Mouse (Mus musculus) adrenal gland, postnatal 4 days (tissue): Measurements from ENCODE around the gene Trex1. TPM values are rescaled to one million over a fixed set of nuclear protein-coding genes. Genes with fewer than 3 reads are reported as not detected.
A peak's percentile ranks its signal among the peaks of the same experiment; 100 is the strongest.

Source experiments
- DNase-seq, 2 experiments: peaks; one replicate each; pipeline ENCODE4 v3.0.0; 2021 to 2022; ENCODE audit warnings: low spot score in 2 of 2, mixed read lengths in 2 of 2
- total RNA-seq, 2 experiments: library from RNA; stranded (reverse); gene quantifications; 2 replicates each; pipeline ENCODE4 v1.2.3; 2021

The Trex1 gene
- total RNA-seq, 2 experiments from 2014 or later: 21.6 to 23.6 TPM

- no peak for DNase-seq
Measured at GRCm38 (mm10) chr9:109090446-109090845, 30.9 kb upstream of the Trex1 start.

GRCm38 (mm10) chr9:109087987-109088386, 28.5 kb upstream of the Trex1 start:
- no peak for DNase-seq

DNA sequence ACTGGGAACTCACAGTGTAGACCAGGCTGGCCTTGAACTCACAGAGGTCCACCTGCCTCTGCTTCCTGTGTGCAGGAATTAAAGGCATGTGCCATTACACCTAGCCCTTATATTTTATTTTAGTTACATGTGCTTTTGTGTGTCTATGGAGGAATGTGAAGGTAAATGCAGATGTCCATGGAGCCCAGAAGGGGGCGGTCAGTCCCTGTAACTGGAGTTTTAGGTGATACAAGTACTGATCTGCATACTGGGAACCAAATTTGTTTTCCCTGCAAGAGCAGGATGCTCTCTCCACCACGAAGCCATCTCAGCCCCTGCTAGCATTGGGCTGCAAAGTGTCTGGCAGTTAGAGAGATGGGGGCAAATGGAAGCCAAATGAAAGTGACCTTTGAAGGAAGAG, 25.4 kb upstream of the Trex1 start:
- no peak for DNase-seq

DNA sequence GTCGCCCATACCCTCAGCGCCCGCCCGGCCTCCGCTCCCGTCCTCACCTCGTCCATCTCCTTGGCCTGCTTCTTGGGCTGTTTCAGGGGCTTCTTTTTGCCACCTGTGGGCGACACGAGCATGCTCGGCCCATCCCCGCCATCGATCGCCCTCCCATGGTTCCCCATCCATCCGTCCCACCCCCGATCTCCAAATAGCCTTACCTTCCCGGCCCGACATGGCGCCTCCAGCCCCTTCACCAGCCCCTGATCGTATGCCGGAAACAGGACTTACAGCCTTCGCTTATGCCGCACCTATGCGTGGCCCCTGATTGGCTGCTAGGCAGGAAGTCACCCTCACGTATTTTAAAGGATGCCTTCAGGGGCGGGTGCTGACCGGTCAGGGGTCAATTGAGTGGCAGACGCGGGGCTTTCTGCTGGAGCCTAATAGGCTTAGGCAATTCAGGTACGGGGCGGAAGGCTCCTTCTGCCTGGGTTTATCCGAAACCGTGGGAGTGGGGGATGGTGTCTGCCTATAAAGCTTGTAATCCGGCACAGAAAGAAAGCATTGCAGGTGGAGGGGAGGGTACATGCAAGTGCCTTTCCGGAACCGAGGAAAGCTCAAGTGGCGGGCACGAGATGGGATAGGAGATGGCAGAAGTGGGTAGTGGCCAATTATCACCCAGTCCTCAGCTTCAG, 22.7 kb upstream of the Trex1 start, which contains the start of the genes Ccdc51 and Tma7:
TSS of gene Ccdc51 (plus strand) at position 370 of the 677 bp plus-strand sequence.
TSS of gene Tma7 (minus strand) at position 464 of the 677 bp plus-strand sequence.
- peak in 1 of 2 experiments; percentile 77 for DNase-seq

- no peak for DNase-seq
Measured at GRCm38 (mm10) chr9:109081749-109082123, 22.2 kb upstream of the Trex1 start.

DNA sequence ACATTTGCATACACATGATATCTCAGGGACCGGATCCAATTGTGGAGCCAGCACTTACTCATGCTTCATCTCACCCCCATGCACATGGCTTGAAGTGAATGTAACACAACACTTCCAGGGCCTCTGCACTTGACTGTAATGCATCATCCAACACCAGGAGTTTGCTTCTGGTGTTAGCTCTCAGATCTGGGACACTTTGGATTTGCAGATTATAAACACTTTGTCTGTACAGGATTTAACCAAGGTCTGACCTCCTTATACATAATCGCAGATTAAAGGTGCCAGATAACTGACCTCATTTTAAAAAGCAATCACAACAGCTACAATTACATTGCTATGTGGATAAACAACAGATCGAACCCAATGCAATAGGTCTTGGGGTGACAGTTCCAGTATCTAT, 21.0 kb upstream of the Trex1 start:
- DNase-seq: no peak

DNA sequence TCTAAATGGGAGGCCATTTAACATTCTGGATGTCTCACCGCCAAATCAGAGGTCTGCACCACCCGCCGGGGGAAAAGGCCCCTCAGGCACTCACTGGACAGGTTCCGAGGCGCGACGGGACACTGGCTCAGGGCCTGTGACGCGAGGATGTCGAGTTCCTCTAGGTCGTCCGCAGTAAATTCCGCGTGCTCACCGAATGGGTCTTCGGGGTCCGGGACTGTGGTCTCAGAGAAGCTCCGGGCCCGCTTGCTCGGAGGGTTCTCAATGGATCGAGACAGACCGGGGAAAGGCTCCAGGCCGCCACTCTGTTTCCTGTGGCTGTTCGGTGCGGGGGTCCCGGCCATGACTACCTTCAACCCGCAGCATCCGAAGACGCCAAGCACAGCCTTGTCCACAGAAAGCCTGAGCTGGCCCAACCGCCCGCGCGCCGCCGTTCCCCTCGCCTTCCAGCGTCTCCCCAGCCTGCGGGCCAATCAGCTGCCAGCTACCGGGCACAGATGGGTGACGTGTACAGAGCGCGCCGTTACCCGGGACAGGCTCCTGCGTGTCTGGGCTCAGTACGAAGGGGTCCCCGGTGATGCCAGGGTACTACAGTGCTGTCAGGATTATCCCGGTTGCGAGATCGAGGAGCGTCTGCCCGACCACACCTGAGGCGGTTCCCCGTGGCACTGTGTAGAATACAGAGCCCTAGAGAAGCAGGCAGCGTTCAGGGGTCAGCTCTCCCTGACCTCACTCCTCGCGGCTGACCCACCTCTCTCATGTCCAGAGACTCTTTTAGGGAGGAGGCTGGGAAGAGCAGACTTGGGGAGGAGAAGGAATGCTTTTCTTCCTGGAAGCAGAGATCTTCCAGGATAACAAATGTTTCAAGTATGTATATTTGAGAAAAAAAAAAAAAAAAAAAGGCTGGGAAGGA, 14.4 kb upstream of the Trex1 start, which contains the start of gene Atrip:
TSS of gene Atrip (minus strand) at position 464 of the 913 bp plus-strand sequence.
- peak; percentile 78 to 86 for DNase-seq

DNA sequence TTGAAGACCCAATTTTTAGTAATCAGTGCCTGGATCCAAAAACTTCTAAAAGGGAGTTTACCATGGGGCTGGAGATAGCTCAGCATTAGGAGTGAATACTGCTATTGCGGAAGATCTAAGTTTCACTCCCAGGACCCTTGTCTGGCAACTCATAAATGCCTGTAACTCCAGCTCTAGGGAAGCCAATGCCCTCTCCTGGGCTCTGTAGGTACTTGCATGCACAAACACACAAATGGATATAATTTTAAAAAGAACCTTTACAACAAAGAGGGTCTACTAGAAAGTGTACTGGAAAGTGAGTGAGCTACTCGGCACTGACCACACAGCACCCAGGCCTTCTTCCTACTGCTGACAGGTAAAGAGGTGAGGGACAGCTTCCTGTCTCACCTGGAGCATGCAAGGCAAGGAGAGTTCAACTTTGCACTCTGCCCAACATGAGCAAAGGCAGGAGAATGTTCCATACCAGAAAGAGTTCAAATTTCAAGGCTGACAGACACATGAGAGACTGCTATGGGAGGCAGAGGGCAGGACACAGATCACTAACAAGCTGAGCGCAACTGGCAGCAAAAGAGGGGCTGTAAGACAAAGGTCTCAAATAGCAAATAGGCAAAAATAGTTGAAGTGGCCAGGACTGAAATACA, 8.7 kb upstream of the Trex1 start:
- DNase-seq: no peak

DNA sequence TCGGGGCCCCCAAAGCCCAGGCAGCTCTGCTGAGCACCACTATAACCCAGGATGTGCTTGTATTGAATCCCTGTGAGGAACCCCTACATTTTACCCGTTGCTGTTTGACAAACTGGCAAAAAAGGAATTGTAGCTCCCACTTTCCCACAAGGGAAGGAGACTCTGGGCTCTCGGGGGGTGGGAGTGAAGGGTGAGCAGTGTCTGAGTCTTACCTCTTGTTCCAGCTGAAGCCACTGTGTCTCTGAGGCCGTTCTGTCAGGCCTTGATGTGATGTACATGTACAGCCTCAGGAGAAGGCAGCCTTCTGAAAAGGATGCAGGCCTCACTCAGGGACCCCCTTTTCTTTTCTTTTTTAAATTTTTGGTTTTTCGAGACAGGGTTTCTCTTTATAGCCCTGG, 1.4 kb upstream of the Trex1 start:
- no peak for DNase-seq

- DNase-seq: peak in 1 of 2 experiments; percentile 3
Measured at GRCm38 (mm10) chr9:109060184-109060897, 807 bp upstream of the Trex1 start.

DNA sequence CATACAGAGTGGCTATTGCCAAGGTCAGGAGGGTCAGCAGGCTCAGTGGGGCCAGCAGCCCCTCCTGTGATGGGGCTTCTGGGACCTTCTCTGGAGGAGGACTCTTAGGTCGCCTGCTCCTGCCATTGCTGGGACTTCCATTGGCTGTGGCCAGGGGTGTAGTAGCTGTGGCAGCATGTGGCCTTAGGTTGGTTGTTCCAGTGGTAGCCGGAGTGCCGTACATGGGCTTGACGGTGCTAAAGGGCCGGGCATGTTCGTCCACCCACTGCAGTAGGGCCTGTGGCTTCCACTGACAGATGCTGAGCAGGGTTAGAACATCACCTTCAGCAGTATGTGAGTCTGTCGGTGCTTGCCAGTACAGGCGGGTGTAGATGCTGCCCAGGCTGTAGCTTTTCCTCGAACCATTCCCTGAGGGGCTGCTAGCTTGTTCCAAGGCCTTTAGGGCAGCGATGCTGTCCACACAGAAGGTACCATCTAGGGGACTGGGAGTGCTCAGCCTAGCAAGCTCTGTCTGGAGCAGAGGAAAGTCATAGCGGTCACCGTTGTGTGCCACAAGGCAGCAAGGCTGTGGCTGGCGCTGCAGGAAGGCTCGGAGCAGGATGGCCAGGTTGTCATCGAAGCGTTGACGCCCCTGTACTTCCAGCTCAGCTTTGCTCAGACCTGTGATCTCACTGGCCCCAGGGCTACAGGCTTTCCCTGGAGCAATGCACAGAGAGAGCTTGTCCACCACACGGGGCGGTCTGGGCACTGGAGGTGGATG, 1.3 kb downstream of the Trex1 start:
- DNase-seq: no peak

- no peak for DNase-seq
Measured at GRCm38 (mm10) chr9:109057543-109057942, 2.0 kb downstream of the Trex1 start.

GRCm38 (mm10) chr9:109056916-109057315, 2.6 kb downstream of the Trex1 start:
- DNase-seq: no peak

DNA sequence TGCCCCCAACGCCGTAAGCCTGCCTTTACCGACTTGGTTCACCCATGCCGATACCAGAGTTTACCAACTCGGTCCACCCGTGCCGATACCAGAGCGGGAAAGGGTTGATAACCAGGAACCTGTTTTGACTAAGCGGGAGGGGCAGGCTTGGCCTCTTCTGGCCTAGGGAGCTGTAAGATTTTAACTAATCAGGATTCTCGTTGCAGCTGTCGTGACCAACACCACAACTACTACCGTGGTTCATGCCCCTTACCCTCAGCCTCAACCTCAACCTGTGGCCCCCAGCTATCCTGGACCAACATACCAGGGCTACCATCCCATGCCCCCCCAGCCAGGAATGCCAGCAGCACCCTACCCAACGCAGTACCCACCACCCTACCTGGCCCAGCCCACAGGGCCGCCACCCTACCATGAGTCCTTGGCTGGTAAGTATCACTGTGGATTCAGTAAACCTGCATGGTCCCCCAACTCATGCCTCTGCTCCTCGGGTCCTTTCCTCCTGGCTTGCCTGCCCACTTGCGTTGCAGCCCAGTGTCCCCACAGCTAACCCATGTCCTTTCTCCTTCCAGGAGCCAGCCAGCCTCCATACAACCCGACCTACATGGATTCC, 3.3 kb downstream of the Trex1 start:
- DNase-seq: no peak

GRCm38 (mm10) chr9:109055271-109056030, 4.1 kb downstream of the Trex1 start:
- no peak for DNase-seq

DNA sequence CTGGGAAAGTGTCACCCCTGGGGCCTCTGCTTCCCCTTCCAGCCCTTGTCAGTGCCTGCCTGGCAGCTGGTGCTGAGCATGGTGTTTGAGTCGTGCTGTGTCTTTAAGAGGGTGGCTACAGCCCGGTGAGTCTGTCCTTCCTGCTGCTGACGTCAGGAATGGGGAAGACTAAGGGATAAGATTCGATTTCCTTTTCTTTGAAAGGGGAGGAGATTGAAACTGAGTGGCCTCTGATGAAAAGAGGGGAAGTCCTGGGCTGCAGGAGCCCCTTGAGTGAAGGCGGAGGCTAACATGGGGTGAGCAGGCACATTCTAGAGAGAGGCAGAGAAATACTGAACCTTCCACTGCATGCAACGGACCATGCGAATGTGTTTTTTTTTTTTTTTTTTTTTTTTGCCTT, 4.8 kb downstream of the Trex1 start:
- DNase-seq: peak; percentile 3 to 49

DNA sequence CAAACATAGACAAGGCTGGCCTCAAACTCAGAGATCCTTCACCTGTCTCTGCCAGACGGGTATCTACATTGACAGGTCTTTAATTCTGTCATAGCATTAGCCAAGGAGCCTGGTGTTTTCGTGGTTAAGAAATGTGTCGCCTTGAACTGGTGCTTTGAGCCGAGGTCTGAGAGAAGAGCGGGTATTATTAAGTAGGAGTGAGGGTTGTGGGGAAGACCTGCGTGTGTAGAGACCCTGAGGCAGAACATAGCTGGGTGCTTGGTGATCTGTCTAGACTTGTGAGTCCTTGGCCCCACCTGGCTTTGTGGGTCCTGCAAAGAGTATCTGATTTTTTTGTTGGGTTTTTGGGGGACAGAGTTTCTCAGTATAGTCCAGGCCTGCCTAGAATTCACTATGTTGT, 5.7 kb downstream of the Trex1 start:
- peak in 1 of 2 experiments; percentile 0 for DNase-seq

DNA sequence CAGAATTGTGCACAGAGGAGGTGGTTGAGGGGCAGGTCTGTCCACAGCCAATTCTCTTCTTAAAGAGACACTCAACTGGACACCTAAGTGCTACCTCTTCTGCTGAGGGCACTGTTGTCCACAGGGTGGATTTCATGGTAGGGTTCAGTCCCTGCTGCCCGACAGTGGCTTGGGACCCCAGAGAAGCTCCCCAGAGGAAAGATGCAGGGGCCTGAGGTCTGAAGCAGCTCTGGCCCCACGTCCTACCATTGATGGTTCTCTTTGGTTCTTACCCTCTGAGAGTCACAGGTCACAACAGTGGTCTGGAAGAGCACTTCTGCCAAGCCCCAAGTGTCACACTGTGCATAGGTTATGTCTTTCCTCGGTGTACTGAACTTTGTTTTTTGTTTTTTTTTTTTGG, 6.2 kb downstream of the Trex1 start:
- no peak for DNase-seq
